Mouse (Mus musculus) neural tube, embryonic 12.5 days (tissue): ENCODE measurements around the gene Rhbg. TPM values are rescaled to one million over a fixed set of nuclear protein-coding genes. Genes with fewer than 3 reads are reported as not detected.

ENCODE experiments used
- ATAC-seq: fragments of 200-750 bp; cut with Nextera tagmentation; 2 replicates; pipeline ENCODE4 v1.8.0; 2017; ENCODE audit warnings: low read depth, mild to moderate bottlenecking, moderate TSS enrichment, moderate library complexity; ENCODE audit not compliant: low FRiP score
- H3K27ac ChIP-seq: fragments of 300-500 bp; sonication (generic); 2 replicates; pipeline ENCODE4 v1.5.1; 2016
- H3K27me3 ChIP-seq: fragments of 300-500 bp; sonication (generic); replicated peaks from 2 replicates; pipeline ENCODE4 v1.6.1; 2016; ENCODE audit warnings: mild to moderate bottlenecking
- H3K36me3 ChIP-seq: fragments of 300-500 bp; sonication (generic); 2 replicates; pipeline ENCODE4 v1.6.1; 2016; ENCODE audit warnings: mild to moderate bottlenecking
- H3K4me1 ChIP-seq: fragments of 300-500 bp; sonication (generic); 2 replicates; pipeline ENCODE4 v1.6.1; 2016
- H3K4me2 ChIP-seq: fragments of 300-500 bp; sonication (generic); replicated peaks from 2 replicates; pipeline ENCODE4 v1.6.1; 2016; ENCODE audit warnings: mild to moderate bottlenecking
- H3K4me3 ChIP-seq: fragments of 300-500 bp; sonication (generic); 2 replicates; pipeline ENCODE4 v1.5.1; 2016
- H3K9ac ChIP-seq: fragments of 300-500 bp; sonication (generic); 2 replicates; pipeline ENCODE4 v1.6.1; 2016; ENCODE audit warnings: mild to moderate bottlenecking
- H3K9me3 ChIP-seq: fragments of 300-500 bp; sonication (generic); 2 replicates; pipeline ENCODE4 v1.6.1; 2016; ENCODE audit warnings: mild to moderate bottlenecking
- WGBS: fragments of 180-500 bp; shearing (Covaris S2); methylation state at CpG from one replicate; pipeline ENCODE4 v1.1.7; 2016; 5-methylcytosine and 5-hydroxymethylcytosine counted together
- polyA plus RNA-seq: library from polyadenylated mRNA; unstranded; fragments of >200 nt; fragmentation: Nextera tagmentation; extraction: Ambion mirVana; gene quantifications from 2 replicates; pipeline ENCODE4 v1.2.1, GENCODE M21; 2016

The Rhbg gene
- polyA plus RNA-seq, 1 experiment from 2014 or later, result 0.32 TPM

DNA sequence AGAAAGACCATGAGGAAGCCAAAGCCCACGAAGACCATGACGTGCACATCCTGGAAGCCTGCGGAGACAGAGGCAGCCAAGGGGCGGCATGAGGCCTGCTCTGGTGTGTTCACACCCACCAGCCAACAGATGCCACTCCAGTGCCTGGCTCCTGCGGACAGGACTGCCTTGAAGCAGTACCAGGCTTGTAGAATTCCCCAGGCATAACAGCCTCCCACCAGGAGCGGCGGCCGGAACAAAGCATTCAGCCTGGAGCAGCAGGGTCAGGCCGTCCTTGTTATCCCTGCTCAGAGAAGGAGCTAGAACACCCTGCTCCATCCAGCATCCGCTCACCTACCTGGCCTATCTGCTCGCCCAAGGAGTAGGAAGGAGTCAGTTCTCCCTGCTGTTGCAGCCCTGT lies 6.1 kb downstream of the Rhbg start:
- Histone ChIP-seq H3K9ac (no peak overlapping the region), H3K4me3 (no peak overlapping the region), H3K36me3 (no peaks in the 10 kb centered on the region), H3K9me3 (no peaks in the 10 kb centered on the region), H3K4me2 (no peak overlapping the region), H3K27me3 (peaks cover 9% of the 10 kb centered on the region), H3K27ac (no peak overlapping the region), H3K4me1 (peaks cover 10% of the 10 kb centered on the region; the same call in 1 of the 2 replicates)
- WGBS, result 67% methylated on average over 11 of the region's 11 CpGs
- ATAC-seq, result no peak

DNA sequence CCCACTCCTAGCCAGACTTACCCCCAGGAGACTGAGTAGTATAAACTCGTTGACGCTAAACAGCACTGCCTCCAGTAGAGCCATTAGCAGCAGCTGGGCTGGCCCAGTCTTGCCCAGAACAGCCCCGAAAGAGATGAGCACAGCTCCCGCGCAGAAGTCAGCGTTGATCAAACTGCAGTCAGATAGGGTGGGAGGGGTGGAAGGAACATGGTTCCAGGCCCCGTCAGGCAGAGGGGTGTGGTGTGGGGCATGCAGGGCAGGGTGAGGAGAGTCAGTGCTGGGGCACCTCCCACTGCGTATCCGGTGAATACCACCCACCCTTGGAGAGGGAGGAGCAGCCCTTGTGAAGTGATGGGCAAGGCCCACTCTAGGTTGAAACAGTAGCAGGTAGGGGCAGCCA lies 6.8 kb downstream of the Rhbg start:
- 57% methylated on average over 9 of the region's 9 CpGs for WGBS
- H3K4me1 ChIP-seq, result peaks cover 12% of the 10 kb centered on the region; the same call in 1 of the 2 replicates
- H3K36me3 ChIP-seq, result no peaks in the 10 kb centered on the region
- ATAC-seq, result no peak
- no peaks in the 10 kb centered on the region for H3K9me3 ChIP-seq
- H3K27me3 ChIP-seq, result peaks cover 4% of the 10 kb centered on the region; the same call in 1 of the 2 replicates
- H3K9ac ChIP-seq, result no peak overlapping the region
- no peak overlapping the region for H3K4me3 ChIP-seq
- no peak overlapping the region for H3K4me2 ChIP-seq
- H3K27ac ChIP-seq, result no peak overlapping the region

DNA sequence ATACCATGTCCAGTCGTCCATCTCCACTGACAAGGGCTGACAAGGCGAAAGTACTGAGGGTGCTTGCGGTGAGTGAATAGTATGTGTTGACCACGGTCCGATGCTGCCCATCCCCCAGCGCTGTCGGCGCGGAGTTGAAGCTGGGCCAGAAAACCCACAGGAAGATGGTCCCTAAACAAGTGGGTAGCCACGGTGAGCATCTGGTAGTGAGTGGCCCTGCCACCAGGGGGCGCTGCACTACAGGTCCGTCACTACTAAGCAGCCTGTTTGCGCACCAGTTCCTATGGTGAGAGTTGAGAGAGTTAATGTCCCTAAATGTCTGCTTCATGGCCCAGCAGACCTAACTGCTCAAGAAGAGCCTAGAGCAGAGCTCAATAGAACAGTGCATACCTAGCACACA lies 8.7 kb downstream of the Rhbg start:
- WGBS, result 21% methylated on average over 13 of the region's 13 CpGs
- Histone ChIP-seq H3K27me3 (peaks cover 13% of the 10 kb centered on the region; the same call in 1 of the 2 replicates), H3K4me3 (no peak overlapping the region), H3K4me2 (no peak overlapping the region), H3K9me3 (no peaks in the 10 kb centered on the region), H3K36me3 (no peaks in the 10 kb centered on the region), H3K9ac (no peak overlapping the region), H3K27ac (no peak overlapping the region), H3K4me1 (peaks cover 24% of the 10 kb centered on the region)
- ATAC-seq, result no peak

- Histone ChIP-seq H3K9me3 (no peaks in the 10 kb centered on the region), H3K9ac (no peak overlapping the region), H3K4me2 (no peak overlapping the region), H3K4me1 (peaks cover 36% of the 10 kb centered on the region), H3K27ac (no peak overlapping the region), H3K4me3 (no peak overlapping the region), H3K36me3 (no peaks in the 10 kb centered on the region), H3K27me3 (peaks cover 20% of the 10 kb centered on the region)
- no peak for ATAC-seq
- 15% methylated on average over 2 of the region's 2 CpGs for WGBS
These were observed 10.4 kb downstream of the Rhbg start for GRCm38 (mm10) chr3:88244071-88244470.

DNA sequence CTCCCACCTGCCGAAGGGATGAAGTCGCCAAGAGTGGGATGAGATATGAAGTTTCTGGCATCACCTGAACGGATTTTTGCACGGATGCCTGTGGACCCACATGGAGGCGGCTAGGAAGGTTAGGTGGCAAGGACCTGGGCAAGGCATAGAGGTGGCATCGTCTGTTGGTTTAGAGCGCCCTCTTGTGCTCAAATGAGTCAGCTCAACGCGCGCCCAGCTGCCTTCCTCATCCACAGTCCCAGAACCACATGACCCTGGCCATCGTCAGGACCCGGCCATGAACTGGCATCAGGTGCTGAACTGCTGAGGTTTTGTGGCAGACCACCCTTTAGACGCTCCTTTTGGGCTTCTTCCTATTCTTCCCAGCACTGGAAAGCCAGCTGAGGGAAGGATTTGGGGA lies 12.0 kb downstream of the Rhbg start:
- Histone ChIP-seq H3K27ac (0 out of 2 replicates have a peak overlapping the region, but pooled peaks have one; percentile 92), H3K4me3 (no peak overlapping the region), H3K4me2 (peak overlapping the region; percentile 38), H3K9ac (peak overlapping the region; percentile 42; the same call in 1 of the 2 replicates), H3K36me3 (no peaks in the 10 kb centered on the region), H3K9me3 (no peaks in the 10 kb centered on the region), H3K27me3 (peaks cover 26% of the 10 kb centered on the region), H3K4me1 (peaks cover 52% of the 10 kb centered on the region)
- peak; percentile 51 for ATAC-seq
- WGBS, result 1% methylated on average over 13 of the region's 13 CpGs

DNA sequence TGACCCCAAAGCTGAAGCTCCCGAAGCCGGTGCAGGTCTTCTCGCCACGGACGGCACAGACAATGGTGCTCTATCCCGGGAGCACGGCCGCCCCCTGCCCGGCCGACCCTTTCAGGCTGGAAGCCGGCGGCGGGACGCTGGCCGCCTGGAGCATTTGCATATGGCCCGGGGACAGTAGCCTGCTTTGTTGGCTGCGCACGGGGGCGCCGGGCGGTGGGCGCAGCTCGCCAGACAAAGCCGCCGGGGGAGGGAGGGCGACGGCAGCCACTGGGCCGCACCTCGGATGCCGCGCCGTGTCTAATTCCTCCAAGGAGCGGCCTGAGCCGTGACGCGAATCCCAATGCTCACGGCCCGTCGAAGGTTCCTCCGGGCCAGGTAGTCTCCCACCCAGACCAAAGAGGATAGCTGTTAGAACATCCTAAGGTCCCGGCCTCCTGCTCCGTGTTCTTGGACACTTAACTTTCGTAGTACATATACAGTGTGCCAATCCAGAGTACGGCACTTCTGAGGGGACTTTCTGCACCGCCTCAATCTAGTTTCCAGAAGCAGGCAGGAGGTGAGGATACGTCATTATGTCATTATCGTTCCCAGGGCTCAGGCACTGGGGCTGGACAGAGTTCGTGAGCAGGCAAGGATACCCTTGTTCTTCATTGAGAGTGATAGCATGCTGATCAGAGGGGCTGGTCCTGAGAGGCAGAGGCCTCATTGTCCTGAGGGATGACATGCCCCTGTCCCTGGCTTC lies 13.3 kb downstream of the Rhbg start:
- peak overlapping the region; percentile 54 for H3K4me2 ChIP-seq
- H3K4me3 ChIP-seq, result peak overlapping the region; percentile 20
- H3K9ac ChIP-seq, result peak overlapping the region; percentile 48; the same call in 1 of the 2 replicates
- peak; percentile 38 for ATAC-seq
- H3K27me3 ChIP-seq, result peaks cover 22% of the 10 kb centered on the region
- peak overlapping the region; percentile 92 for H3K27ac ChIP-seq
- no peaks in the 10 kb centered on the region for H3K36me3 ChIP-seq
- peaks cover 65% of the 10 kb centered on the region for H3K4me1 ChIP-seq
- WGBS, result under 1% methylated on average over 48 of the region's 48 CpGs
- no peaks in the 10 kb centered on the region for H3K9me3 ChIP-seq

GRCm38 (mm10) chr3:88239446-88239845 lies 15.1 kb downstream of the Rhbg start:
- Histone ChIP-seq H3K9me3 (no peaks in the 10 kb centered on the region), H3K4me3 (no peak overlapping the region), H3K9ac (peak overlapping the region; percentile 23; the same call in 1 of the 2 replicates), H3K27ac (peak overlapping the region; percentile 77), H3K27me3 (peaks cover 22% of the 10 kb centered on the region), H3K4me2 (peak overlapping the region; percentile 30), H3K36me3 (no peaks in the 10 kb centered on the region), H3K4me1 (peaks cover 76% of the 10 kb centered on the region)
- WGBS, result 60% methylated on average over 4 of the region's 4 CpGs
- ATAC-seq, result no peak

DNA sequence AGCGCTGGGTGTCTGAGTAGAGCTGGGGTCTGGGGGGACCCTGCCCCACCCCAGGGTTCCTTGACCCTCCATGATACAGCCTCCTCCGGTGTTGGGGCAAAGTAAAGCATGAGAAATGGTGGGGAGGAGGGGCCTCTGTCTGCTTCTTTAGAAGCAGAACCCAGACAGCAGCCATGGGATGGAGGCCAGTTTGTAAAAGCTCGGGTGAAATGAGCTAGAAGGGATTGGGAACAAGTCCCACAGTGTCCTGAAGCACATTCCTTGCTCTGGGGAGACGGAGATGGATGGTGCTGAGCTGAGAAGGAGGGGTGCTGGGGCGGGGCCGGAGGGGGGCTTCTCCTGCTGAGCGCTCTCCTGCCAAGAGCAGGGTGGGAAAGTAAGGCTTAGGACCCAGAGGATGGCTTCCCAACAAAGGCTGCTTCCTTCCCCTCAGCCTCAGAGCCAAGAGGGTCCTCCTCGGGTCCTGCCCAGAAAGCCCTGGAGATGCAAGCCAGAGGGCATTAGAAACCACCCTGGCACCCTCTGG lies 15.6 kb downstream of the Rhbg start:
- Histone ChIP-seq H3K36me3 (no peaks in the 10 kb centered on the region), H3K4me1 (peaks cover 79% of the 10 kb centered on the region), H3K4me3 (no peak overlapping the region), H3K9ac (peak overlapping the region; percentile 23; the same call in 1 of the 2 replicates), H3K27me3 (peaks cover 22% of the 10 kb centered on the region), H3K4me2 (peak overlapping the region; percentile 30), H3K9me3 (no peaks in the 10 kb centered on the region), H3K27ac (peak overlapping the region; percentile 77)
- WGBS, result 21% methylated on average over 8 of the region's 8 CpGs
- ATAC-seq, result peak; percentile 27

DNA sequence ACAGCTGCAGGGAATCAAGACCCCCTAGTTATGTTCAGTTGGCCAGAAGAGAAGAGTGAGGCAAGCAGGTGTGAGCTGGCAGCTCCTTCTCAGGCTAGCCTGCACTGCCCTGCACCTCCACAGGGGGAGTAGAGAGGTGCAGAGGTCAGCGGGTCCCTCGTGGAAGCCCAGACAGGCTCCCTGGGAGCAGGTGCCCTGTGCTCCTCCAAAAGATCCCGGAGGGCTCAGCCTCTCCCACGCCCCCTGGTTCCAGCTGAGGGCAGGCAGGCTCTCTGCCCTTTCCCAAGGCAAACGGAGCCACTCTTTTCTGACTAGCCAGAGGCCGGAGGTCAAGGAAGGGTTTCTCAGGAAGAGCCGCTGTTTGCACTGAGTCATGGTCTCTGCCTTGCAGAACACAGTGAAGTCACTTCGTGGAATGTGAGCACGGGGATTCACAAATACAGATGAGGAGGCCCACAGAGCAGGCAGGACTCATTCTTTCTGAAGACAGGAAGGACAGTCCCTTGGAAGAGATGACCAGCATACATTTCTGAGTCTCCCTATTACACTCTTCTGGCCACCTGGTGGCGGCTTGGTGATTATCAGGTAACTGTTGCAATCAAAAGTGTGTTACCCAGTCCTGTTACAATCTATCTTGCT lies 16.8 kb downstream of the Rhbg start:
- Histone ChIP-seq H3K4me3 (no peak overlapping the region), H3K4me1 (peaks cover 82% of the 10 kb centered on the region), H3K27ac (peak overlapping the region; percentile 77), H3K36me3 (no peaks in the 10 kb centered on the region), H3K27me3 (peaks cover 22% of the 10 kb centered on the region), H3K9me3 (no peaks in the 10 kb centered on the region), H3K4me2 (no peak overlapping the region; the same call in 1 of the 2 replicates), H3K9ac (no peak overlapping the region)
- ATAC-seq, result no peak
- 9% methylated on average over 10 of the region's 10 CpGs for WGBS

- Histone ChIP-seq H3K4me3 (no peak overlapping the region), H3K27ac (peak overlapping the region; percentile 77), H3K27me3 (peaks cover 21% of the 10 kb centered on the region), H3K36me3 (no peaks in the 10 kb centered on the region), H3K4me2 (no peak overlapping the region), H3K9ac (no peak overlapping the region), H3K9me3 (no peaks in the 10 kb centered on the region), H3K4me1 (peaks cover 82% of the 10 kb centered on the region)
- 25% methylated on average over 6 of the region's 6 CpGs for WGBS
- no peak for ATAC-seq
These were observed 17.4 kb downstream of the Rhbg start for GRCm38 (mm10) chr3:88237161-88237555.

DNA sequence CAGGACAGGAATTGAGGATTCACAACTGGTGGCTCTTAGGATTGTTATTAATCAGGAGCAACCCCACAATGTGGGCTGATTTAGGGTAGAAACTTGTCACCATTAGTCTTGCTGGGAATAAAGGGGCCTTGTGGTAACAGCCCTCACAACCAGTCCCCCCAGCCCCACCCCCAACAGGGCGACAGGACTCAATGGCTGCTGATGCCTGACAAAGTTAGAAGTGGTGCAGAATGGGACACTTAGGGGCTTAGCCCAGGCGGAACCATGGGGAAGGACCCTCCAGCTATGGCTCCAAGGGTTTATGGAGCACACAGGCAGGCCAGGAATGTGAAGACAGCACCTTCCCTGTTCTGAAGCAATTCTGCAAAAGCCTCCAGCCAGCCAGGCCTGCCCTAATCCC lies 18.9 kb downstream of the Rhbg start:
- no peak for ATAC-seq
- no peaks in the 10 kb centered on the region; the same call in 1 of the 2 replicates for H3K36me3 ChIP-seq
- no peak overlapping the region for H3K4me3 ChIP-seq
- peak overlapping the region; percentile 67; the same call in 1 of the 2 replicates for H3K27ac ChIP-seq
- WGBS, result 11% methylated on average over 2 of the region's 2 CpGs
- no peaks in the 10 kb centered on the region for H3K9me3 ChIP-seq
- H3K9ac ChIP-seq, result no peak overlapping the region
- H3K27me3 ChIP-seq, result peaks cover 12% of the 10 kb centered on the region
- H3K4me1 ChIP-seq, result peaks cover 86% of the 10 kb centered on the region
- H3K4me2 ChIP-seq, result no peak overlapping the region

GRCm38 (mm10) chr3:88235216-88235615 lies 19.3 kb downstream of the Rhbg start:
- peaks cover 1% of the 10 kb centered on the region; the same call in 1 of the 2 replicates for H3K36me3 ChIP-seq
- H3K9ac ChIP-seq, result no peak overlapping the region
- H3K27me3 ChIP-seq, result peaks cover 12% of the 10 kb centered on the region
- no peak overlapping the region for H3K4me3 ChIP-seq
- WGBS, result 4% methylated on average over 3 of the region's 3 CpGs
- H3K27ac ChIP-seq, result peak overlapping the region; percentile 23; the same call in 1 of the 2 replicates
- H3K4me2 ChIP-seq, result no peak overlapping the region
- peaks cover 87% of the 10 kb centered on the region for H3K4me1 ChIP-seq
- H3K9me3 ChIP-seq, result no peaks in the 10 kb centered on the region
- no peak for ATAC-seq
